Mouse (Mus musculus): ENCODE measurements at regions not wholly inside any gene's neighbourhood (a gene's known extent, or its start where the extent isn't known, plus 50 kb on each side); places are given as distances from the start of the nearest gene placed in this dataset.

- H3K79me2 ChIP-seq (ENCODE audit: control insufficient read depth, insufficient read depth, low read length): no peaks in the 10 kb centered on the region
- H3K9ac ChIP-seq (ENCODE audit: low read depth, low read length): no peak overlapping the region
- no peak overlapping the region for H3K27ac ChIP-seq (replicated peaks; ENCODE audit: insufficient read depth, low read depth, low read length)
- H3K4me3 ChIP-seq (ENCODE audit: insufficient read depth, low read depth, low read length): no peak overlapping the region
- H3K36me3 ChIP-seq (ENCODE audit: control insufficient read depth, insufficient read depth, low read length): no peaks in the 10 kb centered on the region
- DNase-seq (ENCODE audit: extremely low read depth, low read depth, low spot score): no peak
- TF ChIP-seq POLR2A (IDR thresholded peaks at IDR 0.05; ENCODE audit: extremely low read depth, insufficient read depth, low read length): no peak
- no peak for TF ChIP-seq CTCF (IDR thresholded peaks at IDR 0.05; ENCODE audit: low read depth, low read length)
- WGBS: 36% methylated on average over 6 of the region's 6 CpGs
- H3K4me1 ChIP-seq (ENCODE audit: control insufficient read depth, insufficient read depth, low read length): no peaks in the 10 kb centered on the region
- H3K27me3 ChIP-seq (ENCODE audit: control insufficient read depth, insufficient read depth, low read length): no peaks in the 10 kb centered on the region
Observed at GRCm38 (mm10) chr11:6923917-6924316, 86.5 kb upstream of the Gm11983 start.

- no peaks in the 10 kb centered on the region for H3K27me3 ChIP-seq (ENCODE audit: control insufficient read depth, insufficient read depth, low read length)
- no peak overlapping the region for H3K27ac ChIP-seq (replicated peaks; ENCODE audit: insufficient read depth, low read depth, low read length)
- no peaks in the 10 kb centered on the region for H3K36me3 ChIP-seq (ENCODE audit: control insufficient read depth, insufficient read depth, low read length)
- WGBS: 88% methylated on average over 1 of the region's 1 CpGs
- TF ChIP-seq CTCF (IDR thresholded peaks at IDR 0.05; ENCODE audit: low read depth, low read length): no peak
- TF ChIP-seq POLR2A (IDR thresholded peaks at IDR 0.05; ENCODE audit: extremely low read depth, insufficient read depth, low read length): no peak
- no peak overlapping the region for H3K4me3 ChIP-seq (ENCODE audit: insufficient read depth, low read depth, low read length)
- H3K79me2 ChIP-seq (ENCODE audit: control insufficient read depth, insufficient read depth, low read length): no peaks in the 10 kb centered on the region
- H3K4me1 ChIP-seq (ENCODE audit: control insufficient read depth, insufficient read depth, low read length): no peaks in the 10 kb centered on the region
- H3K9ac ChIP-seq (ENCODE audit: low read depth, low read length): no peak overlapping the region
- no peak for DNase-seq (ENCODE audit: extremely low read depth, low read depth, low spot score)
Observed at GRCm38 (mm10) chr11:6918546-6918945, 81.1 kb upstream of the Gm11983 start.

- H3K9ac ChIP-seq (ENCODE audit: low read depth, low read length): no peak overlapping the region
- no peaks in the 10 kb centered on the region for H3K27me3 ChIP-seq (ENCODE audit: control insufficient read depth, insufficient read depth, low read length)
- H3K36me3 ChIP-seq (ENCODE audit: control insufficient read depth, insufficient read depth, low read length): no peaks in the 10 kb centered on the region
- TF ChIP-seq POLR2A (IDR thresholded peaks at IDR 0.05; ENCODE audit: extremely low read depth, insufficient read depth, low read length) (no peak), CTCF (IDR thresholded peaks at IDR 0.05; ENCODE audit: low read depth, low read length) (no peak)
- no peak overlapping the region for H3K27ac ChIP-seq (replicated peaks; ENCODE audit: insufficient read depth, low read depth, low read length)
- no peaks in the 10 kb centered on the region for H3K79me2 ChIP-seq (ENCODE audit: control insufficient read depth, insufficient read depth, low read length)
- 66% methylated on average over 5 of the region's 5 CpGs for WGBS
- DNase-seq (ENCODE audit: extremely low read depth, low read depth, low spot score): no peak
- H3K4me3 ChIP-seq (ENCODE audit: insufficient read depth, low read depth, low read length): no peak overlapping the region
- no peaks in the 10 kb centered on the region for H3K4me1 ChIP-seq (ENCODE audit: control insufficient read depth, insufficient read depth, low read length)
Observed at GRCm38 (mm10) chr11:6905630-6906029, 68.2 kb upstream of the Gm11983 start.

- H3K4me1 ChIP-seq (ENCODE audit: control insufficient read depth, insufficient read depth, low read length): no peaks in the 10 kb centered on the region
- DNase-seq (ENCODE audit: extremely low read depth, low read depth, low spot score): no peak
- H3K27me3 ChIP-seq (ENCODE audit: control insufficient read depth, insufficient read depth, low read length): no peaks in the 10 kb centered on the region
- TF ChIP-seq POLR2A (IDR thresholded peaks at IDR 0.05; ENCODE audit: extremely low read depth, insufficient read depth, low read length) (no peak), CTCF (IDR thresholded peaks at IDR 0.05; ENCODE audit: low read depth, low read length) (no peak)
- WGBS: 87% methylated on average over 3 of the region's 3 CpGs
- H3K27ac ChIP-seq (replicated peaks; ENCODE audit: insufficient read depth, low read depth, low read length): no peak overlapping the region
- no peaks in the 10 kb centered on the region for H3K79me2 ChIP-seq (ENCODE audit: control insufficient read depth, insufficient read depth, low read length)
- no peak overlapping the region for H3K4me3 ChIP-seq (ENCODE audit: insufficient read depth, low read depth, low read length)
- H3K36me3 ChIP-seq (ENCODE audit: control insufficient read depth, insufficient read depth, low read length): no peaks in the 10 kb centered on the region
- H3K9ac ChIP-seq (ENCODE audit: low read depth, low read length): no peak overlapping the region
Observed at GRCm38 (mm10) chr11:6902991-6903390, 65.5 kb upstream of the Gm11983 start.

- no peaks in the 10 kb centered on the region for H3K36me3 ChIP-seq (ENCODE audit: control insufficient read depth, insufficient read depth, low read length)
- no peaks in the 10 kb centered on the region for H3K79me2 ChIP-seq (ENCODE audit: control insufficient read depth, insufficient read depth, low read length)
- H3K4me1 ChIP-seq (ENCODE audit: control insufficient read depth, insufficient read depth, low read length): no peaks in the 10 kb centered on the region
- no peak for DNase-seq (ENCODE audit: extremely low read depth, low read depth, low spot score)
- H3K9ac ChIP-seq (ENCODE audit: low read depth, low read length): no peak overlapping the region
- H3K4me3 ChIP-seq (ENCODE audit: insufficient read depth, low read depth, low read length): no peak overlapping the region
- no peaks in the 10 kb centered on the region for H3K27me3 ChIP-seq (ENCODE audit: control insufficient read depth, insufficient read depth, low read length)
- no peak overlapping the region for H3K27ac ChIP-seq (replicated peaks; ENCODE audit: insufficient read depth, low read depth, low read length)
- TF ChIP-seq CTCF (IDR thresholded peaks at IDR 0.05; ENCODE audit: low read depth, low read length) (no peak), POLR2A (IDR thresholded peaks at IDR 0.05; ENCODE audit: extremely low read depth, insufficient read depth, low read length) (no peak)
- 69% methylated on average over 3 of the region's 3 CpGs for WGBS
Observed at GRCm38 (mm10) chr11:6902271-6902670, 64.8 kb upstream of the Gm11983 start.

- Histone ChIP-seq H3K4me1 (ENCODE audit: control insufficient read depth, insufficient read depth, low read length) (no peaks in the 10 kb centered on the region), H3K4me3 (ENCODE audit: insufficient read depth, low read depth, low read length) (no peak overlapping the region), H3K27me3 (ENCODE audit: control insufficient read depth, insufficient read depth, low read length) (no peaks in the 10 kb centered on the region), H3K36me3 (ENCODE audit: control insufficient read depth, insufficient read depth, low read length) (no peaks in the 10 kb centered on the region), H3K9ac (ENCODE audit: low read depth, low read length) (no peak overlapping the region), H3K27ac (replicated peaks; ENCODE audit: insufficient read depth, low read depth, low read length) (no peak overlapping the region), H3K79me2 (ENCODE audit: control insufficient read depth, insufficient read depth, low read length) (no peaks in the 10 kb centered on the region)
- DNase-seq (ENCODE audit: extremely low read depth, low read depth, low spot score): no peak
- 67% methylated on average over 11 of the region's 11 CpGs for WGBS
- TF ChIP-seq CTCF (IDR thresholded peaks at IDR 0.05; ENCODE audit: low read depth, low read length) (no peak), POLR2A (IDR thresholded peaks at IDR 0.05; ENCODE audit: extremely low read depth, insufficient read depth, low read length) (no peak)
Observed at GRCm38 (mm10) chr11:6900769-6901481, 63.5 kb upstream of the Gm11983 start.
